Mouse (Mus musculus): ENCODE results near the gene Plin4.
"Not testable (repeated sequence)": the region's sequence is repeated elsewhere in the genome, so short reads cannot be mapped to it uniquely, and the experiment has no call there.

Plin4 gene

GRCm38 (mm10) chr17:56125276-56125630 lies 15.7 kb upstream of the Plin4 start:
- DNase-seq: no peak

- peak; percentile 75 to 76 for DNase-seq
These were observed 15.0 kb upstream of the Plin4 start for GRCm38 (mm10) chr17:56124377-56125275.

DNA sequence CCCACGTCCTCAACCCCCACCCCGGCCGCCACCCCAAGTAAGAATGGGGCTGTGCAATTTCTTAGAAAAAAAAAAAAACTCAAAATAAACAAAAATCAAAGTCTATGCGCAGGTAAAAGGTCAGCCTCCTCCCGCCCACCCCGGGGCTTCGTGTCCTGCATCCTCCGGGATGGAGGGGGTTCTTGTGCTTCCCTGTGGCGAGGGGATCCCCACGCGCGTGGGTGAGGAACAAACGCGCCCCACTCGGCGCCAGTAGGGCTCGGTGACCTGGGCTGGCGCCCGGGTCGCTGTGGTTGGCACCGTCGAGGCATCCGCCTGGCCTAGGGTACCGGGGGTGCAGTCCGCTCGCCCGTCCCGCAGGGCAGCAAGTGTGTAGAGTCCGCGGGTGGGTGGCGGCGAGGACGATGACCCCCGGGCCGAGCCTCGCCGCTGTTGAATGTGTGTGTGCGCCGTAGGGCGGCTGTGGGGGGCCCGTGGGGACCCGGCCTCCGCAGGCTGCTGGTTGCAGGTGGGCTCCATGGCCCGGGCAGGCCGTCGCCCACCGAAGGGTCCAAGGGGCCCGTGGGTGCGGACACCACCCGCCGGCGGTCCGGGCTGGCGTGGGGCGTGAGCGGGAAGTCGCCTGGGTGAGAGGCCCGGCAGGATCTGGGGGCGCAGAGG lies 14.2 kb upstream of the Plin4 start:
- no peak for DNase-seq

GRCm38 (mm10) chr17:56123161-56123560 lies 13.6 kb upstream of the Plin4 start:
- no peak for DNase-seq

DNA sequence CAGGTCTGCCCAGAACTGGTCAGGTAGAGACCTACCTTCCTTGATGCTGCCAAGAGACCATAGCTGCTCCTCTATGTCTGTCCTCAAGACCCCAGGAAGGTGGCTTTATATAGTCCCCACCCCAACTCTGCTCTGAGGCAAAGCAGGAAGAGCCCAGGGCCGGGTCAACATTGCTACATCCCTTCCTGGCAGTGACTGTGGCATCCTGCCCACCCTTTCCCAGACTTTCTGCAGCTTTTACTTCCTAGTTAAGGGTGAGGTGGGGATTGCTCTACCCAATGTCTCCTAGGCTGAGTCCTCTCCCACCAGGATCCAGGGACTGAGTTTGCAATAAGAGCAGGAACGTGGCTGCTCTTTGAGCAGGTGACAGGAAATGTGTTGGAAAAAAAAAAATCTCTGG lies 12.2 kb upstream of the Plin4 start, which contains the start of gene Lrg1:
Lrg1 (minus strand) TSS at position 176 of the 400 bp plus-strand sequence.
- DNase-seq: no peak

GRCm38 (mm10) chr17:56119981-56120880 lies 10.6 kb upstream of the Plin4 start:
- peak; percentile 83 to 93 for DNase-seq

DNA sequence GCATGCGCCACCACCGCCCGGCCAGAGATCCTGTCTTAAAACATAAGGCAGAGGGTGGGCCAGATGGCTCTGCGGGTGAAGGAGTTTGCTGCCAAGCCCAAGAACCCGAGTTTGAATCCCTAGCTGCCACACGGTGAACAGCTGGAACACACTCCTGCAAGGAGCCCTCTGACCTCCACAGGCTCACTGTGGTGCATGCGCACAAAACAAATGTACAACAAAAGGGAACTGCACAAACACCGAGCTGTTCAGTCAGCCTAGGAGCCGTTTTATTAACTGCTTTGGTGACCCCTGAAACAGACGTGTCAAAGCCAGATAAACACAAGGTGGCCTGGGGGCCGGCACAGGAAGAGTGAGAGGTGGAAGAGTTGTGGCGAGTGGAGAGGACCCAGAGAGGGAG lies 9.8 kb upstream of the Plin4 start:
- DNase-seq: no peak

GRCm38 (mm10) chr17:56117251-56117710 lies 7.7 kb upstream of the Plin4 start, which contains the start of gene Plin5:
Gene Plin5, minus strand, starts transcription at chr17:56117596.
- DNase-seq: peak; percentile 85 to 94

- no peak for DNase-seq
These were observed 6.6 kb upstream of the Plin4 start for GRCm38 (mm10) chr17:56116193-56116592.

DNA sequence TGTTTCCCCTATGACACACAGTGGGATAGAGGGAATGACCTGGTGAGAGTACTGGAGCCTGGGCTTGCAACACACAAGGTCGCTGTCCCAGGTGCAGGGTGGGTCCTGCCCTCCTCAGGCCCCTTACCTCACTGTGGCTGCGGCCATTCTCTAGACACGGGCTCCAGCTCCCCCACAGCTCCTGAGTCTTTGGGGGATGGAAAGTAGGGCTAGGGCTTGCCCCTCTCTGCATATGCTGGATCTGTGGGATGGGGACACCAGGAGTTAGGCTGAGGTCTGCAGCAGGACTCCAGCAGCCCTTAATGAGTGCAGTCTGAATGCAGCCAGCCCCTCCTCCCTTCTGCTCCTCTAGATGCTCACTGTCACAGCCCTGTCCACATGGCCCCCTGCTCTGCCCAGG lies 3.1 kb upstream of the Plin4 start:
- DNase-seq: no peak

DNA sequence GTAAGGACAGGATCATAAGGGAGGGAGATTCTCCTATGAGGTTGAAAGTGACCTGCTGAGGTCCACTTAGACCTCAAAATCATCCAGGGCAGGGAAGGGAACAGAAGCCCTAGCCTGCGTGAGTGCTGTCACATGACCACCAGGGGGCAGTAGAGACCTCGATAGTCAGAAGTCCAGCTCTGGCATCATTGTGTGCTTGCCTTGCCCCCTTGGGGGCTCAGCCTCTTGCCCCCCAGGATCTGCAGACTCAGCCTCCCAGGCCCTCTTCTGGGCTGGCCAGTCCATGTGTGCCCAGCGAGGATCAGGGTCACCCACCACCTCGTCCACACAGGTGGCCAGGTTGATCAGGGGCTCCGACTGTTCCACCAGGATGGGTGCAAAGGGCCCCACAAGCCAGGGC lies 2.3 kb upstream of the Plin4 start:
- DNase-seq: peak; percentile 72 to 79

GRCm38 (mm10) chr17:56111021-56111420 lies 1.4 kb upstream of the Plin4 start:
- DNase-seq: peak in 1 of 2 experiments; percentile 42

DNA sequence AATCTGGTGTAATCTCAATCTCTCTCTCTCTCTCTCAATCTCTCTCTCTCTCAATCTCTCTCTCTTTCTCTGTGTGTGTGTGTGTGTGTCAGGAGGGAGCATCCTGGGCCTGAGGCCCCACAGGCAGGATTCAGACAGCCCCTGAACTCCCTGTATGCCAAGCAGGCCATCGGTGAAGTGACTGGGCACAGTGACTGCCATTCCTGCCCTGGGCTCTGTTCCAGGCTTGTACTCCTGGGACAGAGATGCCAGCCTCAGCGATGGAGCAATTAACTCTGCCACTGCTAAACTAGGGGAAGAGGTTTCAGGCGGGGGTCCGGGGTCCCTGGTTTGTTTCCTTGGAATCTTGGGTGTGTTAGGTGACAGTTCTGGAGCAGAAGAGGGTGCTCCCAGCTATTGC lies 968 bp upstream of the Plin4 start:
- peak in 1 of 2 experiments; percentile 51 for DNase-seq

- peak in 1 of 2 experiments; percentile 77 for DNase-seq
These were observed 1.1 kb downstream of the Plin4 start for GRCm38 (mm10) chr17:56108334-56109044.

GRCm38 (mm10) chr17:56107736-56108135 lies 1.9 kb downstream of the Plin4 start:
- no peak for DNase-seq

DNA sequence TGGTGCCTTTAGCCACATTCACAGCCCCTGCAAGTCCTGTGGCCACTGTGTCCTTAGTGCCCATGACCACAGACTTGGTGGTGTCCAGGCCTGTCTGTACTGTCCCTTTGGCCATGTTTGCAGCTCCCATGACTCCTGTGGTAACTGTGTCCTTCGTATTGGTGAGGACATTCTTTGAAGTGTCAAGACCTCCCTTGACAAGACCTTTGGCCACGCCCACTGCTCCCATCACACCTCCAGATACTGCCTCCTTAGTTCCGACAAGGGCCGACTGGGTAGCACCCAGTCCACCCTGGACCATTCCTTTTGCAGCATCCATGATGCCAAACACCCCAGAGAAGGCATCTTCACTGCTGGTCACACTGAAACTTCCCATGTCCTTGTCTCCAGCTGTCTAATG lies 2.6 kb downstream of the Plin4 start:
- DNase-seq: peak in 1 of 2 experiments; percentile 39

DNA sequence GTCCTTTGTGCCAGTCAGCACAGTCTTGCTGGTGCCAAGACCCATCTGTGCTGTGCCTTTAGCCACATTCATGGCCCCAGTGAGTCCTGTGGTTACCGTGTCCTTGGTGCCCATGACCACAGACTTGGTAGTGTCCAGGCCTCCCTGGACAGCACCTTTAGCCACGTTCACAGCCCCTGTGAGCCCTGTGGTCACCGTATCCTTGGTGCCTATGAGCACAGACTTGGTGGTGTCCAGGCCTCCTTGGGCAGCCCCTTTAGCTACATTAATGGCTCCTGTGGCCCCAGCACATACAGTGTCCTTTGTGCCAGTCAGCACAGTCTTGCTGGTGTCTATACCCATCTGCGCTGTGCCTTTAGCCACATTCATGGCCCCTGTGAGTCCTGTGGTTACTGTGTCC lies 3.2 kb downstream of the Plin4 start:
- not testable (repeated sequence) for DNase-seq

DNA sequence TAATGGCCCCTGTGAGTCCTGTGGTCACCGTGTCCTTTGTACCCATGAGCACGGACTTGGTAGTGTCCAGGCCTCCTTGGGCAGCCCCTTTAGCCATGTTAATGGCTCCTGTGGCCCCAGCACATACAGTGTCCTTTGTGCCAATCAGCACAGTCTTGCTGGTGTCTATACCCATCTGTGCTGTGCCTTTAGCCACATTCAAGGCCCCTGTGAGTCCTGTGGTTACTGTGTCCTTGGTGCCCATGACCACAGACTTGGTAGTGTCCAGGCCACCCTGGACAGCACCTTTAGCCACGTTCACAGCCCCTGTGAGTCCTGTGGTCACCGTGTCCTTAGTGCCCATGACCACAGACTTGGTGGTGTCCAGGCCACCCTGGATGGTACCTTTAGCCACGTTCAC lies 4.8 kb downstream of the Plin4 start:
- DNase-seq: not testable (repeated sequence)

GRCm38 (mm10) chr17:56103465-56104285 lies 5.9 kb downstream of the Plin4 start:
- DNase-seq: no peak

GRCm38 (mm10) chr17:56102927-56103326 lies 6.7 kb downstream of the Plin4 start:
- DNase-seq: no peak

GRCm38 (mm10) chr17:56102158-56102557 lies 7.4 kb downstream of the Plin4 start:
- DNase-seq: no peak

Data from kidney, postnatal 25 days (tissue).